Mouse (Mus musculus): ENCODE measurements around the gene Dimt1.

- TF ChIP-seq CTCF (IDR thresholded peaks at IDR 0.05; ENCODE audit: low read depth) (no peak), EP300 (IDR thresholded peaks at IDR 0.05; ENCODE audit: low read depth) (no peak)
Measured at GRCm38 (mm10) chr13:106998026-106998425, 51.1 kb downstream of the Dimt1 start.

Measured in liver, postnatal 0 days (tissue).